Mouse (Mus musculus): ENCODE data around the gene Ctbp1.

Ctbp1 gene

GRCm38 (mm10) chr5:33207136-33207535 lies 67.7 kb downstream of the Ctbp1 start:
- DNase-seq: no peak

GRCm38 (mm10) chr5:33206328-33206727 lies 68.5 kb downstream of the Ctbp1 start:
- no peak for DNase-seq

DNA sequence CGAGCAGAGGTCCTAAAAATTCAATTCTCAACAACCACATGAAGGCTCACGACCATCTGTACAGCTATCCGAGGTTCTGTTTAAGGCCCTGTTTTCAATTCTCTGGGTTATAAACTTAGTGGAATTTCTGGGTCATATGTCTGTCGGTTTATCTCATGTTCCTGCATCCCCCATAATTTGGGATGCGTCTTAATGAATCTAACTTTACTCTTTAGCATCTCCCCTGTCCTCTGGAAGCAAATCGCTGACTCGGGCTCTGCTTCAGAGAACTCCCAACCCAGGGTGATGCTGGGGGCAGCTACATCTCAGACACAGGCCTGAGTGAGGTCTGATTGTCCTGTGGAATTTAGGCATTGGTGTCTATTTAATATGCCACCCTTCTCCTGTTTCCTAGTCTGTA lies 70.5 kb downstream of the Ctbp1 start:
- DNase-seq: no peak

DNA sequence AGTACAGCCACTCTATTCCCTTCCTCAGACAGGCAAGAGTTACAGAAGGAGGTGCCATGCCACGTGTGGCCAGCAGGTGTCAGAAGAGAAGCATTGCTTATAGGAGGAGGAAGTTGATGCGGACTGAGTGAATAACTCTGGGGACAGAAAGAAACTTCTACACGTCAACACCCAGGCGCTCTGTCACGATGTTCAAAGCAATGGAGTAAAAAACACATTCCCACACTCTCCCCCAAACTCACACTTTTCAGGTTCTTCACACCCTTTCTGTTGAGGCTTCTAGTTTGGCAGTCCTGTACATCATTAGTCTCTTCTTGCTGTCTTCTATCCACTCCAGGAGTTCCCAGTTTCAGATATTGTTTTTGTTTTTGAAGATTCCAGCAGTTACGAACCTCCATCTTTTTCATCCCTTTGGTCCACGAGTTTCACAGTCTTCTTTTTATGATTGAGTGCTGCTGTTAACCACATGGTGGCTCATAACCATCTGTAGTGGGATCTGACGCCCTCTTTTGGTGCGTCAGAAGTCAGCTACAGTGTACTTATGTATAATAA lies 71.0 kb downstream of the Ctbp1 start:
- peak; percentile 85 to 86 for DNase-seq

GRCm38 (mm10) chr5:33203171-33203565 lies 71.6 kb downstream of the Ctbp1 start:
- DNase-seq: no peak

- no peak for DNase-seq
These were observed 72.2 kb downstream of the Ctbp1 start for GRCm38 (mm10) chr5:33202516-33203170.

- DNase-seq: no peak
These were observed 73.1 kb downstream of the Ctbp1 start for GRCm38 (mm10) chr5:33201697-33202096.

GRCm38 (mm10) chr5:33200071-33200470 lies 74.7 kb downstream of the Ctbp1 start:
- DNase-seq: no peak

Measured in cerebellum, postnatal 36 days (tissue).